31 mouse cellular contexts compared by ENCODE assay signal in the genomic region with DNA sequence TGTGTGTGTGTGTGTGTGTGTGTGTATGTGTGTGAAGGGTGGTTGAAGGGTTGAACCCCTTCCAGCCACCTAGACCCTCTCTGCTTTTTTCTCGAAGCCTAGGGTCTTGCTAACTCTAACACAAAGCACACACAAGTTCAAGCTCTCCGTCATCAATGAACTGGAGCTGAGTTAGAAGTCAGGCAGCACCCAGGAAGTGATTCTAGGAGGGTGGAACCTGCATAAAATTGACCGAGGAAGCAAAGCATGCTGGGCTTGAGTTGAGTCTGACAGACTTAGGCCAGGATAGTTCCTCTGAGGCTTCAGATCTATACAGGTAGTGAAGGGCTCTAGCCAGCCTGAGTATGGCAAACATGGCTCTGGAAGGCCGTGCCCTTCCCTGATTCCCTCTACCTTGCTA.
A peak's percentile ranks its signal among the peaks of the same experiment; 100 is the strongest.
DNase-seq lines count a peak whose midpoint lies in the region; ATAC-seq and TF ChIP-seq lines count a peak whose summit lies in the region.
"Had no signal": no experiment of that assay in that cellular context is flagged by ENCODE, and none has a peak within 500 bp of the region (broad histone marks: within the 10 kb centered on the region; RNA-seq: fewer than 3 reads in every experiment).

No protein-coding gene starts in this region.

- no peak for TF ChIP-seq POLR2A in spleen, adult 2 months (IDR thresholded peaks at IDR 0.05; ENCODE audit: low read depth, low read length)

- no peaks in the 10 kb centered on the region for H3K27me3 ChIP-seq in spleen, adult 2 months (ENCODE audit: control insufficient read depth, insufficient read depth, low read length)
- H3K27me3 ChIP-seq in hindbrain, embryonic 12.5 days, result no peaks in the 10 kb centered on the region; the same call in 1 of the 2 replicates
- H3K27me3 ChIP-seq: CH12.LX; forebrain, embryonic 12.5 days; intestine, embryonic 15.5 days had no signal

- peaks cover 4% of the 10 kb centered on the region; the same call in 1 of the 2 replicates for H3K9me3 ChIP-seq in hindbrain, embryonic 12.5 days (replicated peaks)
- H3K9me3 ChIP-seq: embryonic facial prominence, embryonic 10.5 days; forebrain, embryonic 12.5 days; G1E; heart, embryonic 15.5 days; hindbrain, embryonic 10.5 days; intestine, embryonic 15.5 days had no signal

- H3K9ac ChIP-seq in hindbrain, embryonic 12.5 days, result no peak overlapping the region
- H3K9ac ChIP-seq: embryonic facial prominence, embryonic 13.5 days; forebrain, embryonic 12.5 days; heart, embryonic 12.5 days; heart, embryonic 15.5 days; hindbrain, embryonic 14.5 days; intestine, embryonic 15.5 days had no signal

- H3K4me1 ChIP-seq in spleen, adult 2 months (ENCODE audit: control insufficient read depth, insufficient read depth, insufficient read length), result no peaks in the 10 kb centered on the region; the same call in 1 of the 2 replicates
- peaks cover 28% of the 10 kb centered on the region for H3K4me1 ChIP-seq in hindbrain, embryonic 12.5 days

- H3K27ac ChIP-seq in spleen, adult 2 months (ENCODE audit: insufficient read depth, low read length), result peak overlapping the region; percentile 18; the same call in 1 of the 2 replicates
- H3K27ac ChIP-seq in hindbrain, embryonic 12.5 days, result no peak overlapping the region
- H3K27ac ChIP-seq: embryonic facial prominence, embryonic 10.5 days; embryonic facial prominence, embryonic 13.5 days; forebrain, embryonic 12.5 days; heart, embryonic 15.5 days; hindbrain, embryonic 10.5 days; hindbrain, embryonic 14.5 days; hindbrain, postnatal 0 days; intestine, embryonic 15.5 days had no signal

- H3K4me2 ChIP-seq in hindbrain, embryonic 12.5 days (replicated peaks), result no peak overlapping the region
- H3K4me2 ChIP-seq: embryonic facial prominence, embryonic 13.5 days; forebrain, embryonic 12.5 days; heart, embryonic 12.5 days; heart, embryonic 15.5 days; hindbrain, embryonic 14.5 days; intestine, embryonic 15.5 days had no signal

- H3K4me3 ChIP-seq in spleen, adult 2 months (ENCODE audit: extremely low read depth, insufficient read depth, insufficient read length), result no peak overlapping the region
- H3K4me3 ChIP-seq in hindbrain, embryonic 12.5 days, result no peak overlapping the region
- H3K4me3 ChIP-seq: embryonic facial prominence, embryonic 10.5 days; embryonic facial prominence, embryonic 13.5 days; erythroblast, embryonic 14.5 days; forebrain, embryonic 12.5 days; heart, embryonic 12.5 days; heart, embryonic 15.5 days; hindbrain, embryonic 10.5 days; intestine, embryonic 15.5 days had no signal

- peak; percentile 65 for ATAC-seq in inflammation-experienced regulatory T-cells, adult 6 months
- ATAC-seq in hindbrain, embryonic 12.5 days (ENCODE audit: low FRiP score), result no peak
- ATAC-seq: forebrain, embryonic 16.5 days; hindbrain, postnatal 0 days; intestine, embryonic 15.5 days had no signal

- DNase-seq in spleen, adult 2 months (ENCODE audit: low read depth in 1 of 2, low spot score in 2 of 2), result peak in 1 of 2 experiments; percentile 7
- no peak for DNase-seq in spleen, postnatal 14 days (ENCODE audit: low spot score in 2 of 2)
- peak; percentile 18 for DNase-seq in T-cell, adult 2 months (ENCODE audit: low spot score)
- no peak for DNase-seq in adrenal gland, postnatal 10 days
- DNase-seq in MN1 (ENCODE audit: low spot score), result no peak
- DNase-seq: adrenal gland, postnatal 14 days; B cell, adult 2 months; cerebellum, adult 11 months; cerebellum, adult 8-10 months; cerebellum, postnatal 36 days; embryo, embryonic 11 days; gastrocnemius, postnatal 25 days; heart, adult 18-20 months; heart, postnatal 10 days; heart, postnatal 36 days; kidney, adult 18-20 months had no signal

- H3K36me3 ChIP-seq in spleen, adult 2 months (ENCODE audit: control insufficient read depth, insufficient read depth, low read length), result no peaks in the 10 kb centered on the region
- no peaks in the 10 kb centered on the region for H3K36me3 ChIP-seq in hindbrain, embryonic 12.5 days
- H3K36me3 ChIP-seq: embryonic facial prominence, embryonic 10.5 days; embryonic facial prominence, embryonic 13.5 days; forebrain, embryonic 12.5 days; G1E; heart, embryonic 12.5 days; heart, embryonic 15.5 days; hindbrain, embryonic 10.5 days; intestine, embryonic 15.5 days had no signal

- 75% methylated on average over 4 of the region's 4 CpGs for WGBS in spleen, adult 2 months
- WGBS in hindbrain, embryonic 12.5 days, result 87% methylated on average over 4 of the region's 4 CpGs

- TF ChIP-seq CTCF in spleen, adult 2 months (IDR thresholded peaks at IDR 0.05; ENCODE audit: extremely low read depth, insufficient read depth, insufficient read length, insufficient replicate concordance), result no peak
